Mouse (Mus musculus) common myeloid progenitor, adult 5-6 weeks (primary cell): ENCODE results near the gene Mycl. TPM values are rescaled to one million over a fixed set of nuclear protein-coding genes. Genes with fewer than 3 reads are reported as not detected.
"Not testable (repeated sequence)": the region's sequence is repeated elsewhere in the genome, so short reads cannot be mapped to it uniquely, and the experiment has no call there.

ENCODE experiments used
- ATAC-seq: replicated peaks from 2 replicates; pipeline ENCODE4 v1.8.0; 2016; ENCODE audit warnings: low read depth, mild to moderate bottlenecking, moderate TSS enrichment, inconsistent platforms; ENCODE audit not compliant: poor library complexity, severe bottlenecking
- total RNA-seq: library from RNA; stranded (forward); fragments of 200-1000, 187-1606 nt; gene quantifications from 2 replicates; pipeline ENCODE4 v1.2.3, GENCODE M21; 2017

Mycl gene
- total RNA-seq, 1 experiment from 2014 or later = 1.5 TPM

- ATAC-seq = no peak
These were observed 15.6 kb upstream of the Mycl start for GRCm38 (mm10) chr4:122979826-122980225.

- ATAC-seq = no peak
These were observed 14.8 kb upstream of the Mycl start for GRCm38 (mm10) chr4:122980684-122981083.

GRCm38 (mm10) chr4:122981238-122981637 is 14.2 kb upstream of the Mycl start:
- no peak for ATAC-seq

GRCm38 (mm10) chr4:122981930-122982329 is 13.5 kb upstream of the Mycl start:
- no peak for ATAC-seq

GRCm38 (mm10) chr4:122982537-122982936 is 12.9 kb upstream of the Mycl start:
- no peak for ATAC-seq

- ATAC-seq = peak; percentile 23
These were observed 11.8 kb upstream of the Mycl start for GRCm38 (mm10) chr4:122983486-122984261.

- peak; percentile 95 for ATAC-seq
These were observed 10.3 kb upstream of the Mycl start for GRCm38 (mm10) chr4:122985110-122985509.

GRCm38 (mm10) chr4:122987421-122987820 is 8.0 kb upstream of the Mycl start:
- no peak for ATAC-seq

GRCm38 (mm10) chr4:122988004-122988403 is 7.4 kb upstream of the Mycl start:
- not testable (repeated sequence) for ATAC-seq

- peak; percentile 71 for ATAC-seq
These were observed 4.3 kb upstream of the Mycl start for GRCm38 (mm10) chr4:122991177-122991576.

GRCm38 (mm10) chr4:122992276-122992675 is 3.2 kb upstream of the Mycl start:
- ATAC-seq = no peak

GRCm38 (mm10) chr4:122996221-122996617 is 767 bp downstream of the Mycl start:
- no peak for ATAC-seq

- peak; percentile 80 for ATAC-seq
These were observed 1.3 kb downstream of the Mycl start for GRCm38 (mm10) chr4:122996618-122997381.

GRCm38 (mm10) chr4:122998537-122999262 is 3.2 kb downstream of the Mycl start:
- ATAC-seq = no peak

- no peak for ATAC-seq
These were observed 3.8 kb downstream of the Mycl start for GRCm38 (mm10) chr4:122999263-122999691.

- no peak for ATAC-seq
These were observed 4.7 kb downstream of the Mycl start for GRCm38 (mm10) chr4:123000130-123000529.

- no peak for ATAC-seq
These were observed 5.3 kb downstream of the Mycl start for GRCm38 (mm10) chr4:123000617-123001342.

- ATAC-seq = no peak
These were observed 9.9 kb downstream of the Mycl start for GRCm38 (mm10) chr4:123005054-123005966.

GRCm38 (mm10) chr4:123012501-123012900 is 17.0 kb downstream of the Mycl start:
- ATAC-seq = not testable (repeated sequence)
